Mouse (Mus musculus) myocyte (in vitro differentiated cells): Measurements from ENCODE around the gene Gpr37l1.

Experiments
- E2F4 ChIP-seq: IDR thresholded peaks from one replicate; pipeline ENCODE4 v1.6.1; 2011; ENCODE audit warnings: mild to moderate bottlenecking, control low read depth, moderate library complexity; ENCODE audit not compliant: insufficient read depth
- MAX ChIP-seq: IDR thresholded peaks from one replicate; pipeline ENCODE4 v1.6.1; 2011; ENCODE audit warnings: low read depth, mild to moderate bottlenecking, control low read depth
- POLR2A ChIP-seq: IDR thresholded peaks from one replicate; pipeline ENCODE4 v1.6.1; 2011; ENCODE audit warnings: low read depth, mild to moderate bottlenecking, control low read depth, moderate library complexity; ENCODE audit not compliant: insufficient read length
- REST ChIP-seq: IDR thresholded peaks from one replicate; pipeline ENCODE4 v1.6.1; 2011; ENCODE audit warnings: mild to moderate bottlenecking, control low read depth, moderate library complexity; ENCODE audit not compliant: insufficient read depth, insufficient read length
- SRF ChIP-seq: IDR thresholded peaks from one replicate; pipeline ENCODE4 v1.6.1; 2011; ENCODE audit warnings: low read depth; ENCODE audit not compliant: control insufficient read depth, insufficient read length
- USF1 ChIP-seq: IDR thresholded peaks from one replicate; pipeline ENCODE4 v1.6.1; 2011; ENCODE audit warnings: low read depth, mild to moderate bottlenecking, control low read depth, moderate library complexity

DNA sequence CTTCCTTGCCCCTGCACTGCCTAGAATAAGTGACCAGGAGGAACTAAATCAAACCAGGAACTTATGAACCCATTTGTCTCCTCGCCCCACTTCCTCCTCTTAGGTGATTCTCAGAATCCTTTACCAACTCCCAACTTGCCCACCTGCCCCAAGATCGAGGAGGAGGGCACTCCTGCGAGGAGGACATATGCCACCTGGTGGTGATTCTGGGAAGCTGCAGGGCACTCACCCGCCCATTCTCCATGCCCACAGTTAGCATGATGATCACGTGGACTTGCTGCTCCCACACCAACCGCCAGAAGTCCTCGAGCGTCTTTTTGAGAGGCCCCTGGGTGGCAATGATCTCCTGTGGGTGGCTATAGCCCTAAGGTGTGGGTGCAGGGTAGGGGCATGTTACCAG, 54.8 kb downstream of the Gpr37l1 start:
- TF ChIP-seq POLR2A (no peak), USF1 (peak; percentile 79), E2F4 (no peak), REST (no peak), MAX (no peak), SRF (no peak)
